Mouse (Mus musculus): ENCODE data around the gene Mecom. TPM values are rescaled to one million over a fixed set of nuclear protein-coding genes. Genes with fewer than 3 reads are reported as not detected.

Mecom gene
- polyA plus RNA-seq, 1 experiment from 2014 or later: 32.7 TPM

Other genes with a start within 250 kb of the Mecom start
- 0.15 TPM in 2 replicates for gene Actrt3, start 51.9 kb upstream of the Mecom start, polyA plus RNA-seq (2014; fragmentation: Nextera tagmentation; extraction: Ambion mirVana)
- 37.5 and 38.7 TPM in 2 replicates for gene Mynn, start 54.1 kb upstream of the Mecom start, polyA plus RNA-seq (2014; fragmentation: Nextera tagmentation; extraction: Ambion mirVana)
- gene Lrriq4, start 96.5 kb upstream of the Mecom start, polyA plus RNA-seq (2014; fragmentation: Nextera tagmentation; extraction: Ambion mirVana): not detected in 2 replicates
- gene Lrrc34, start 99.9 kb upstream of the Mecom start, polyA plus RNA-seq (2014; fragmentation: Nextera tagmentation; extraction: Ambion mirVana): 1.6 and 1.9 TPM in 2 replicates
- not detected in 2 replicates for gene Lrrc31, start 151.8 kb upstream of the Mecom start, polyA plus RNA-seq (2014; fragmentation: Nextera tagmentation; extraction: Ambion mirVana)
- gene Samd7, start 198.3 kb upstream of the Mecom start, polyA plus RNA-seq (2014; fragmentation: Nextera tagmentation; extraction: Ambion mirVana): not detected in 2 replicates
- 73.0 and 75.9 TPM in 2 replicates for gene Sec62, start 244.9 kb upstream of the Mecom start, polyA plus RNA-seq (2014; fragmentation: Nextera tagmentation; extraction: Ambion mirVana)